9 mouse cellular contexts compared by ENCODE assay signal in the genomic region with DNA sequence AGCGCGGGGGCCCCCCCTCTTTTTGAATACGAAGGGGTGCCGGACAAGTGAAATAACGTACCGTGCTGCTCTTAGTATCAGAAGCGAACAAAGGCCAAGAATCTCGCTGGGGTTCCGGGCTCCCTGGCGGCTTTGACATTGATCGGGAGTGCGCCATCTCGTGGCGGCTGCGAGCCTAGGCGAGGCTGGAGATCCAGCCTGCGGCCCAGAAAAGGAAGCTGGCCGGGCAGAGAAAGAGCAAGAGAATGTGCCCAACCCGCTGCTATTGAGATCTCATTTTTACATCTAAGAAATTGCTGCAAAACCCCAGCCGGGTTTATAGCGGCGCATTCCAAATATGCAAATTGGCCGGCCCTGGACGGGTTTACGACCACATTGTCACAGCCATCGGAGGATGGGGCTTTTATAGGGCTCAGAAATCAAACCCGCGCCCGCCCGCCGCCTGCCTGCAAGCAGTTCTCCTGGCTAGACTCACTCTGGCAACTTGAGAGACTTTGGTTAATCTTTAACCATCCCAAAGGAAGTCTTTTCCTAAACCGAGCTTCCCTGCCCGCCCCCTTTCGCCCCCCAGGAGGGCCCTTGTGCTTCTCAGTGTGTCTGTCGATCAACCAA. TPM values are rescaled to one million over a fixed set of nuclear protein-coding genes. Genes with fewer than 3 reads are reported as not detected.
A peak's percentile ranks its signal among the peaks of the same experiment; 100 is the strongest.
DNase-seq lines count a peak whose midpoint lies in the region; ATAC-seq and TF ChIP-seq lines count a peak whose summit lies in the region.
"Had no signal": no experiment of that assay in that cellular context is flagged by ENCODE, and none has a peak within 500 bp of the region (broad histone marks: within the 10 kb centered on the region; RNA-seq: fewer than 3 reads in every experiment).

A gene (minus strand): TSS at position 466 of the 612 bp plus-strand sequence.

- no peaks in the 10 kb centered on the region for H3K36me3 ChIP-seq in E14TG2a.4 (ENCODE audit: insufficient read depth, low read length)
- H3K36me3 ChIP-seq in hindbrain, embryonic 12.5 days: no peaks in the 10 kb centered on the region
- H3K36me3 ChIP-seq in limb, embryonic 13.5 days: 0 out of 2 replicates have a peak, but pooled peaks cover 6% of the 10 kb centered on the region

- TF ChIP-seq CTCF in E14TG2a.4 (conservative IDR thresholded peaks at IDR 0.05; ENCODE audit: low read length): peak; percentile 74

- peaks cover 2% of the 10 kb centered on the region; the same call in 1 of the 2 replicates for H3K9me3 ChIP-seq in E14TG2a.4 (ENCODE audit: low read length)
- H3K9me3 ChIP-seq in hindbrain, embryonic 12.5 days (replicated peaks): no peaks in the 10 kb centered on the region
- no peaks in the 10 kb centered on the region for H3K9me3 ChIP-seq in limb, embryonic 13.5 days

- H3K4me3 ChIP-seq in E14TG2a.4 (replicated peaks; ENCODE audit: low read length): peak within 1 kb of the TSS; percentile 51
- 0 out of 2 replicates have a peak within 1 kb of the TSS, but pooled peaks have one; percentile 3 for H3K4me3 ChIP-seq in hindbrain, embryonic 12.5 days
- H3K4me3 ChIP-seq in limb, embryonic 13.5 days: peak within 1 kb of the TSS; percentile 95

- WGBS in hindbrain, embryonic 12.5 days: 1% methylated on average over 35 of the region's 35 CpGs
- under 1% methylated on average over 35 of the region's 35 CpGs for WGBS in limb, embryonic 13.5 days

- H3K4me1 ChIP-seq in E14TG2a.4 (replicated peaks; ENCODE audit: low read depth, low read length): peaks cover 52% of the 10 kb centered on the region
- H3K4me1 ChIP-seq in hindbrain, embryonic 12.5 days: no peaks in the 10 kb centered on the region; the same call in 1 of the 2 replicates
- H3K4me1 ChIP-seq in limb, embryonic 13.5 days: peaks cover 49% of the 10 kb centered on the region

- H3K4me2 ChIP-seq in hindbrain, embryonic 12.5 days (replicated peaks): peak within 1 kb of the TSS; percentile 29; the same call in 1 of the 2 replicates
- H3K4me2 ChIP-seq in limb, embryonic 13.5 days (replicated peaks): peak within 1 kb of the TSS; percentile 75

- no peak within 1 kb of the TSS for H3K27ac ChIP-seq in hindbrain, embryonic 12.5 days
- peak within 1 kb of the TSS; percentile 100 for H3K27ac ChIP-seq in limb, embryonic 13.5 days

- no peak within 1 kb of the TSS for H3K9ac ChIP-seq in hindbrain, embryonic 12.5 days
- peak within 1 kb of the TSS; percentile 100 for H3K9ac ChIP-seq in limb, embryonic 13.5 days

- H3K27me3 ChIP-seq in E14TG2a.4 (ENCODE audit: insufficient read depth, low read length): peaks cover 97% of the 10 kb centered on the region
- peaks cover 97% of the 10 kb centered on the region for H3K27me3 ChIP-seq in hindbrain, embryonic 12.5 days
- H3K27me3 ChIP-seq in limb, embryonic 13.5 days: peaks cover 9% of the 10 kb centered on the region; the same call in 1 of the 2 replicates

- DNase-seq in adrenal gland, postnatal 10 days: peak; percentile 88
- DNase-seq in gastrocnemius, adult 18-20 months (ENCODE audit: low spot score): peak; percentile 91
- DNase-seq in thymus, postnatal 0 days (ENCODE audit: low spot score): peak; percentile 74
- DNase-seq in frontal cortex, adult 2 months (ENCODE audit: extremely low spot score in 1 of 2, low spot score in 1 of 2): no peak

- ATAC-seq in hindbrain, embryonic 12.5 days (ENCODE audit: low FRiP score): no peak
- ATAC-seq in limb, embryonic 13.5 days (ENCODE audit: low FRiP score, low read depth): peak; percentile 52
- ATAC-seq in monocyte, adult 5-6 weeks (replicated peaks; ENCODE audit: insufficient number of reproducible peaks, low FRiP score, low TSS enrichment, poor library complexity, severe bottlenecking): peak; percentile 78

RNA-seq across cellular contexts. Expression of the gene that starts here (rescaled TPM):
- 1 to 10 TPM in 1 of 2 experiments, under 1 TPM in 1; 0.42 to 1.5 TPM for total RNA-seq in adrenal gland, postnatal 10 days (2021)
- total RNA-seq in gastrocnemius, adult 18-20 months (2021): 10 to 100 TPM; 13.7 to 15.0 TPM
- polyA plus RNA-seq in hindbrain, embryonic 12.5 days (2016; fragmentation: Nextera tagmentation; extraction: Ambion mirVana): not detected in 2 replicates
- polyA plus RNA-seq in limb, embryonic 13.5 days (2015; fragmentation: Nextera tagmentation; extraction: Ambion mirVana): 191 and 207 TPM in 2 replicates
- total RNA-seq in monocyte, adult 5-6 weeks (2017): 2.5 TPM in 1 of 3 replicates, not detected in the others
- 0.08 and 0.19 TPM in 2 replicates for polyA plus RNA-seq in thymus, postnatal 0 days (2015; fragmentation: Nextera tagmentation; extraction: Ambion mirVana)
- polyA plus RNA-seq in frontal cortex, adult 2 months (2012; rRNA removed): 0.27 TPM in 1 of 2 replicates, not detected in the other
- total RNA-seq: layer of hippocampus, postnatal 14 days had no signal

Comparison
In these comparisons a context has a peak if more than half of its experiments do, and no peak if none do; other contexts are left out.
1. RNA of the gene that starts here (polyA plus RNA-seq): 191 to 207 TPM in limb, embryonic 13.5 days; 0.08 to 0.19 TPM in thymus, postnatal 0 days, 0.27 TPM in frontal cortex, adult 2 months and not detected in hindbrain, embryonic 12.5 days; every median in the first group is over 100 times any median in the second.
2. Peak in DNase-seq in thymus, postnatal 0 days; RNA of the gene not detected or under 1 TPM.
3. H3K4me3 ChIP-seq: peak in every context shown above with its lines; median percentile 95 in limb, embryonic 13.5 days; 51 in E14TG2a.4; 3 in hindbrain, embryonic 12.5 days.
4. DNase-seq: peak in adrenal gland, postnatal 10 days (single experiment) and gastrocnemius, adult 18-20 months (single experiment); none in frontal cortex, adult 2 months (0 of 2).